Mouse (Mus musculus) testis, adult 10 weeks (tissue): ENCODE results near the gene A2ml1. TPM values are rescaled to one million over a fixed set of nuclear protein-coding genes. Genes with fewer than 3 reads are reported as not detected.

Experiments used
- polyA plus RNA-seq: library from polyadenylated mRNA; stranded (reverse); fragments of 350-450 nt; fragmentation: Illumina TruSeq; extraction: RNeasy Lipid Tissue Mini Kit (QIAGEN cat#74804); gene quantifications from one replicate; pipeline ENCODE4 v1.2.3, GENCODE M21; 2014; ENCODE audit warnings: low read depth, low replicate concordance

The A2ml1 gene
- polyA plus RNA-seq, result 1.6 TPM

GRCm38 (mm10) chr6:128581508-128581907 lies at the start of gene A2ml1:
Gene A2ml1, minus strand, starts transcription at chr6:128581608.

GRCm38 (mm10) chr6:128623433-128623832 lies 42.0 kb upstream of the A2ml1 start, which contains the start of gene Klrb1a:
Gene Klrb1a, minus strand, starts transcription at chr6:128623533.

GRCm38 (mm10) chr6:128526601-128527000 lies 54.8 kb downstream of the A2ml1 start, which contains the start of gene Pzp:
Gene Pzp, minus strand, starts transcription at chr6:128526720.

Other genes starting within 250 kb of the A2ml1 start
- gene Tulp3, start 225.8 kb downstream of the A2ml1 start, polyA plus RNA-seq, result 2.1 TPM
- gene Rhno1, start 218.7 kb downstream of the A2ml1 start, polyA plus RNA-seq, result 17.3 TPM
- gene Foxm1, start 218.6 kb downstream of the A2ml1 start, polyA plus RNA-seq, result 38.0 TPM
- 16.8 TPM for gene Tex52, start 206.2 kb downstream of the A2ml1 start, polyA plus RNA-seq
- not detected for gene Gm44596, start 206.1 kb downstream of the A2ml1 start, polyA plus RNA-seq
- 0.20 TPM for gene Nrip2, start 182.3 kb downstream of the A2ml1 start, polyA plus RNA-seq
- 2.5 TPM for gene Itfg2, start 156.7 kb downstream of the A2ml1 start, polyA plus RNA-seq
- gene Fkbp4, start 142.9 kb downstream of the A2ml1 start, polyA plus RNA-seq, result 66.7 TPM
- gene Pzp, start 54.9 kb downstream of the A2ml1 start, polyA plus RNA-seq, result 2.9 TPM
- gene Klrb1a, start 41.9 kb upstream of the A2ml1 start, polyA plus RNA-seq, result 0.90 TPM
- gene Clec2h, start 80.8 kb upstream of the A2ml1 start, polyA plus RNA-seq, result 0.15 TPM
- 90.0 TPM for gene Klrb1, start 141.5 kb upstream of the A2ml1 start, polyA plus RNA-seq
- 0.67 TPM for gene Klrb1c, start 207.6 kb upstream of the A2ml1 start, polyA plus RNA-seq
- gene Gm44511, start 244.7 kb upstream of the A2ml1 start, polyA plus RNA-seq, result not detected
- not detected for gene Klrb1b, start 244.7 kb upstream of the A2ml1 start, polyA plus RNA-seq